Mouse (Mus musculus): ENCODE measurements around the gene Pth2r.

GRCm38 (mm10) chr1:65280461-65280860 is 1.4 kb upstream of the Pth2r start:
- no peak for TF ChIP-seq CTCF (IDR thresholded peaks at IDR 0.05; ENCODE audit: control insufficient read depth, insufficient read depth, low read length)
- no peak for TF ChIP-seq POLR2A (IDR thresholded peaks at IDR 0.05; ENCODE audit: borderline replicate concordance, control insufficient read depth, low read depth, low read length)
